Mouse (Mus musculus) erythroblast, embryonic 14.5 days (primary cell): Measurements from ENCODE around the gene Accs. TPM values are rescaled to one million over a fixed set of nuclear protein-coding genes. Genes with fewer than 3 reads are reported as not detected.

Experiments
- H3K27me3 ChIP-seq: 2 replicates; pipeline ENCODE4 v1.6.1; 2012; ENCODE audit warnings: inconsistent platforms; ENCODE audit not compliant: control insufficient read depth
- H3K36me3 ChIP-seq: 2 replicates; pipeline ENCODE4 v1.6.1; 2012; ENCODE audit warnings: mild to moderate bottlenecking, inconsistent platforms; ENCODE audit not compliant: control insufficient read depth
- H3K4me1 ChIP-seq: 2 replicates; pipeline ENCODE4 v1.6.1; 2012; ENCODE audit warnings: inconsistent platforms; ENCODE audit not compliant: control insufficient read depth
- H3K4me3 ChIP-seq: replicated peaks from 2 replicates; pipeline ENCODE3; 2012; ENCODE audit warnings: moderate library complexity, mild to moderate bottlenecking, inconsistent platforms
- H3K9me3 ChIP-seq: 2 replicates; pipeline ENCODE4 v1.6.1; 2012; ENCODE audit warnings: low read length, inconsistent platforms, mixed read lengths; ENCODE audit not compliant: control insufficient read depth
- GATA1 ChIP-seq: IDR thresholded peaks from 2 replicates; pipeline ENCODE4 v1.6.1; 2012; ENCODE audit warnings: low read length, inconsistent platforms, mixed read lengths
- TAL1 ChIP-seq: IDR thresholded peaks from 3 replicates; pipeline ENCODE4 v1.6.1; 2012; ENCODE audit warnings: low read length, inconsistent platforms, mixed read lengths
- polyA plus RNA-seq: library from polyadenylated mRNA; stranded (reverse); fragments of >175 nt; gene quantifications from 2 replicates; pipeline ENCODE4 v1.2.3, GENCODE M21; 2012

The Accs gene
- polyA plus RNA-seq, 1 experiment, result not detected

- Histone ChIP-seq H3K9me3 (no peaks in the 10 kb centered on the region), H3K4me1 (no peaks in the 10 kb centered on the region), H3K27me3 (no peaks in the 10 kb centered on the region), H3K36me3 (no peaks in the 10 kb centered on the region), H3K4me3 (no peak within 1 kb of the TSS)
- TF ChIP-seq TAL1 (no peak), GATA1 (no peak)
Observed at GRCm38 (mm10) chr2:93869107-93869600, 19.4 kb upstream of the Accs start, which contains the start of gene Accsl. Accsl (minus strand) TSS chr2:93869157.

GRCm38 (mm10) chr2:93868566-93868965, 18.8 kb upstream of the Accs start:
- Histone ChIP-seq H3K36me3 (no peaks in the 10 kb centered on the region), H3K4me1 (no peaks in the 10 kb centered on the region), H3K27me3 (no peaks in the 10 kb centered on the region), H3K9me3 (no peaks in the 10 kb centered on the region), H3K4me3 (no peak overlapping the region)
- no peak for TF ChIP-seq TAL1
- no peak for TF ChIP-seq GATA1

DNA sequence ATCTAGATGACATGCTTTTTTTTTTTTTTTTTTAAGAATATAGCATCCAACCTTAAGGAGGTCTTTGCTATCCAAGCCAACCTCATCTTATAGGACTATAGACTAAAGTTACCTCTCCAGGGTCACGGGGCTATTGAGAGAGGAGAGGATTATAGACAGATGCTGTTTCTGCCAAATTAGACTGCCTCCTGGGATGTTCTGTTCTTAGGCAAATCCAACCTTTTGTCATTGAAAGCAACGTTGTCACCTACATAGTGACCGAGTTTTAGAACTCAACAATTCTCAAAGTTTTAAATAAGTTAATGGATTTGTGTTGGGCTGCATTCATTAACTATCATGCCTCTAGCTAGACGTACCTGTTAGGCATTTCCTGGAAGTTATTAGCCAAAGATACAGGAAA, 13.5 kb upstream of the Accs start:
- H3K4me3 ChIP-seq, result no peak overlapping the region
- H3K9me3 ChIP-seq, result no peaks in the 10 kb centered on the region
- TF ChIP-seq TAL1 (no peak), GATA1 (no peak)
- H3K27me3 ChIP-seq, result no peaks in the 10 kb centered on the region
- no peaks in the 10 kb centered on the region for H3K4me1 ChIP-seq
- no peaks in the 10 kb centered on the region for H3K36me3 ChIP-seq

- Histone ChIP-seq H3K27me3 (no peaks in the 10 kb centered on the region), H3K36me3 (no peaks in the 10 kb centered on the region), H3K4me3 (no peak overlapping the region), H3K4me1 (no peaks in the 10 kb centered on the region), H3K9me3 (no peaks in the 10 kb centered on the region)
- no peak for TF ChIP-seq TAL1
- TF ChIP-seq GATA1, result no peak
Observed at GRCm38 (mm10) chr2:93858845-93859244, 9.1 kb upstream of the Accs start.

- H3K27me3 ChIP-seq, result no peaks in the 10 kb centered on the region
- TF ChIP-seq GATA1 (no peak), TAL1 (no peak)
- no peak overlapping the region for H3K4me3 ChIP-seq
- H3K36me3 ChIP-seq, result no peaks in the 10 kb centered on the region
- peaks cover 14% of the 10 kb centered on the region for H3K4me1 ChIP-seq
- H3K9me3 ChIP-seq, result no peaks in the 10 kb centered on the region
Observed at GRCm38 (mm10) chr2:93851303-93851702, 1.6 kb upstream of the Accs start.

DNA sequence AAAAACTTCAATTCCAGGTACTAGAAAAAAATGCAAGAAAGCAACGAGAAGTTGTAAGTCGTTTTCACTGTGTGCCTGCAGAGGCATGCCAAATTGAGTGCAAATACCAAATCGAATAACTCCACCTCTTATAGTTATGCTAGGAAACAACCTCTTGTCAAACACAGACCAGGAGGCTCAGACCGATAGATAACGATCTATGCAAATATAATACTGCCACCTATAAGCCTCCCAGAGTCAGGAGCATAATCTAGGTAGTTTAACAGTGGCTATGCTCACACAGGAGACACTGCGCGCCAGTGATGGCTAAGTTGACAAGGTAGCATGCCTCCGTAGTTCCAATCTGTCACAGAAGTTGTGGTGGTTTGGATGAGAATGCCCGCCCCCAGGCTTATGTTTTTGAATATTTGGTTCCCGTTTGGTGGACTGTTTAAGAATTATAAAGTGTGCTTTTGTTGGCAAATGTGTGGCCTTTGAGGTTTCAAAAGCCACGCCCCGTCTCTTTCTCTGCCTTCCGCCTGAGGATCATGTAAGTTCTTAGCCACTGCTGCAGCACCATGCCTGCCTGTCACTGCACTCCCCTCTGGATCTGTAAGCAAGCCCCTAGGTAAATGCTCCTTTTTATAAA, 688 bp upstream of the Accs start:
- no peak overlapping the region for H3K4me3 ChIP-seq
- no peak for TF ChIP-seq GATA1
- no peak for TF ChIP-seq TAL1

DNA sequence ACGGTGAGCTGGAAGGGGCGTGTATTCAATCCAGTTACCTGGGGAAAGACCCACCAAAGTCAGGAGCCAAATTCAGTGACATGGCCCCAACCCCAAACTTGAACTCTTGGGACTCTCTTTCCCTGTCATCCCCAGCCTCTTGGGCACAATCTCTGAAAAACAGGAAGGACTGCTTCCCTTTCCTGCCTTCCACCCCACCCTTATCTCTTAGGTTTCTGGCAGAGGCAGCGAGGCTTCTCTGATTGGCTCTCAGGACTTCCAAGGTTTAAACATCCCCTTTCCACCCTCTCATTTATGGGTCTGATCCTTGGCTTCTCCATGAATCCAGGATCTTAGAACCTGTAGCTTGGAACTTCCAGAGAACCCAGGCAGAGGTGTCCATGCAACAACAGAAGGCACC, 8.4 kb downstream of the Accs start:
- H3K4me3 ChIP-seq, result no peak overlapping the region
- no peaks in the 10 kb centered on the region for H3K4me1 ChIP-seq
- TF ChIP-seq GATA1, result no peak
- no peak for TF ChIP-seq TAL1
- H3K36me3 ChIP-seq, result no peaks in the 10 kb centered on the region
- no peaks in the 10 kb centered on the region for H3K27me3 ChIP-seq
- peaks cover 2% of the 10 kb centered on the region; the same call in 1 of the 2 replicates for H3K9me3 ChIP-seq

More for the DNA sequence above, 688 bp upstream of the Accs start:
- no peaks in the 10 kb centered on the region for H3K9me3 ChIP-seq
- H3K27me3 ChIP-seq, result no peaks in the 10 kb centered on the region
- peaks cover 14% of the 10 kb centered on the region for H3K4me1 ChIP-seq
- no peaks in the 10 kb centered on the region for H3K36me3 ChIP-seq

- Histone ChIP-seq H3K4me3 (no peak overlapping the region), H3K36me3 (no peaks in the 10 kb centered on the region)
Observed at GRCm38 (mm10) chr2:93840109-93840508, 9.6 kb downstream of the Accs start.

GRCm38 (mm10) chr2:93838931-93839330, 10.8 kb downstream of the Accs start:
- no peaks in the 10 kb centered on the region for H3K36me3 ChIP-seq
- no peaks in the 10 kb centered on the region for H3K4me1 ChIP-seq
- TF ChIP-seq TAL1 (no peak), GATA1 (no peak)

More at GRCm38 (mm10) chr2:93840109-93840508, 9.6 kb downstream of the Accs start:
- no peaks in the 10 kb centered on the region for H3K4me1 ChIP-seq
- peaks cover 2% of the 10 kb centered on the region; the same call in 1 of the 2 replicates for H3K9me3 ChIP-seq
- H3K27me3 ChIP-seq, result no peaks in the 10 kb centered on the region
- TF ChIP-seq GATA1 (no peak), TAL1 (no peak)

More at GRCm38 (mm10) chr2:93838931-93839330, 10.8 kb downstream of the Accs start:
- H3K27me3 ChIP-seq, result no peaks in the 10 kb centered on the region
- no peak overlapping the region for H3K4me3 ChIP-seq
- peaks cover 2% of the 10 kb centered on the region; the same call in 1 of the 2 replicates for H3K9me3 ChIP-seq
